ENCODE assay signal across 8 mouse cellular contexts in the genomic region with DNA sequence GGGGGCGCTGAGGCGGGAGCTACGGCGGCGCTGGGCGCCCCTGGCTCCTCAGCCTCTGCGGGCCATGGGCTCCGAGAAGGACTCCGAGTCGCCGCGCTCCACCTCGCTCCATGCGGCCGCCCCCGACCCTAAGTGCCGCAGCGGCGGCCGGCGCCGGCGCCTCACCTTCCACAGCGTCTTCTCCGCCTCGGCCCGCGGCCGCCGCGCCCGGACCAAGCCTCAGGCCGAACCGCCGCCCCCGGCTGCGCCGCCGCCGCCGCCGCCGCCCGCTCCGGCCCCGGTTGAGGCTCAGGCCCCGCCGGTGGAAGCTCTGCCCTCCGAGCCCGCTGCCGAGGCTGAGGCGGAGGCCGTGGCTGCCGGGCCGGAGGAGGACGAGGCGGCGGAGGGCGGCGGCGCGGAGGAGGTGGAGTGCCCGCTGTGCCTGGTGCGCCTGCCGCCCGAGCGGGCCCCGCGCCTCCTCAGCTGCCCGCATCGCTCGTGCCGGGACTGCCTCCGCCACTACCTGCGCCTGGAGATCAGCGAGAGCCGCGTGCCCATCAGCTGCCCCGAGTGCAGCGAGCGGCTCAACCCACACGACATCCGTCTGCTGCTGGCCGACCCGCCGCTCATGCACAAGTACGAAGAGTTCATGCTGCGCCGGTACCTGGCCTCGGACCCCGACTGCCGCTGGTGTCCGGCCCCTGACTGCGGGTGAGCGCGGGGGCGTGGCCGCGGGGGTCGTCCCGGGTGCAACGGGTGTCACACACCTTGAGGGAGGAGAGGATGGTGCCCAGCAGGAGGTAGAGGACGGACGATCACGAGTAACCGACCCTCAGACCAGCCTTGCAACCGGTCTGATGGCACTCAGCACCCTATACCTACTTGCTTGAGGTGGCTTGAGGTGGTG. TPM values are rescaled to one million over a fixed set of nuclear protein-coding genes. Genes with fewer than 3 reads are reported as not detected.
DNase-seq lines count a peak whose midpoint lies in the region; ATAC-seq lines count a peak whose summit lies in the region.

A gene (plus strand): TSS at position 65 of the 886 bp plus-strand sequence.

- 0% methylated on average over 50 of the region's 107 CpGs for WGBS in limb, embryonic 11.5 days
- WGBS in midbrain, embryonic 11.5 days = under 1% methylated on average over 85 of the region's 107 CpGs

- ATAC-seq in inflammation-experienced regulatory T-cells, adult 6 months = peak; percentile 31
- ATAC-seq in limb, embryonic 11.5 days (ENCODE audit: insufficient number of reproducible peaks, low FRiP score, low TSS enrichment, low read depth) = peak; percentile 86
- ATAC-seq in midbrain, embryonic 11.5 days (ENCODE audit: low FRiP score) = peak; percentile 64; the same call in 1 of the 2 replicates

- intact Hi-C loops in gastrocnemius, postnatal 36 days (cut with DNase I) = no loop called here

- DNase-seq in layer of hippocampus, adult 18-20 months (ENCODE audit: low spot score in 2 of 2) = peak in 1 of 2 experiments; percentile 25
- DNase-seq in layer of hippocampus, adult 9-10 months (ENCODE audit: low spot score) = no peak
- DNase-seq in embryo, embryonic 10 days (ENCODE audit: low spot score) = peak; percentile 54
- DNase-seq in gastrocnemius, postnatal 36 days = peak; percentile 15 to 41
- peak; percentile 69 for DNase-seq in limb, embryonic 11.5 days (ENCODE audit: low spot score)
- peak; percentile 95 for DNase-seq in midbrain, embryonic 11.5 days (ENCODE audit: low spot score, missing footprints)
- DNase-seq in spleen, postnatal 10 days (ENCODE audit: low spot score in 2 of 2) = peak; percentile 77 to 78

- peaks cover 10% of the 10 kb centered on the region for H3K4me1 ChIP-seq in limb, embryonic 11.5 days (ENCODE audit: control insufficient read depth, insufficient read depth, low read length)
- H3K4me1 ChIP-seq in midbrain, embryonic 11.5 days (ENCODE audit: control insufficient read depth, insufficient read depth, low read length) = peaks cover 10% of the 10 kb centered on the region

- H3K4me3 ChIP-seq in limb, embryonic 11.5 days (ENCODE audit: low read depth, low read length) = peak within 1 kb of the TSS; percentile 66
- peak within 1 kb of the TSS; percentile 88 for H3K4me3 ChIP-seq in midbrain, embryonic 11.5 days (ENCODE audit: low read depth, low read length)

- H3K27ac ChIP-seq in limb, embryonic 11.5 days (replicated peaks; ENCODE audit: low read depth, low read length) = peak within 1 kb of the TSS; percentile 73
- peak within 1 kb of the TSS; percentile 82 for H3K27ac ChIP-seq in midbrain, embryonic 11.5 days (ENCODE audit: low read depth, low read length)

- no peaks in the 10 kb centered on the region for H3K27me3 ChIP-seq in limb, embryonic 11.5 days (ENCODE audit: control insufficient read depth, insufficient read depth, low read length)
- no peaks in the 10 kb centered on the region for H3K27me3 ChIP-seq in midbrain, embryonic 11.5 days (ENCODE audit: control insufficient read depth, insufficient read depth, low read length)

- H3K36me3 ChIP-seq in limb, embryonic 11.5 days (ENCODE audit: control insufficient read depth, insufficient read depth, low read length) = no peaks in the 10 kb centered on the region
- no peaks in the 10 kb centered on the region for H3K36me3 ChIP-seq in midbrain, embryonic 11.5 days (ENCODE audit: control insufficient read depth, insufficient read depth, low read length)

- peak within 1 kb of the TSS; percentile 96 for H3K4me2 ChIP-seq in limb, embryonic 11.5 days (ENCODE audit: low read depth, severe bottlenecking)
- H3K4me2 ChIP-seq in midbrain, embryonic 11.5 days = peak within 1 kb of the TSS; percentile 100

- peak within 1 kb of the TSS; percentile 87 for H3K9ac ChIP-seq in limb, embryonic 11.5 days (ENCODE audit: low read length)
- H3K9ac ChIP-seq in midbrain, embryonic 11.5 days (ENCODE audit: low read length) = peak within 1 kb of the TSS; percentile 93

- no peaks in the 10 kb centered on the region for H3K9me3 ChIP-seq in limb, embryonic 11.5 days (ENCODE audit: control insufficient read depth, low read length)
- no peaks in the 10 kb centered on the region for H3K9me3 ChIP-seq in midbrain, embryonic 11.5 days (ENCODE audit: control insufficient read depth, low read length)

RNA-seq across cellular contexts. Expression of the gene that starts here (rescaled TPM):
- 10 to 100 TPM; 43.5 to 46.4 TPM for total RNA-seq in layer of hippocampus, adult 18-20 months (2021)
- total RNA-seq in gastrocnemius, postnatal 36 days (2021) = 10 to 100 TPM; 20.3 to 22.7 TPM
- polyA plus RNA-seq in inflammation-experienced regulatory T-cells, adult 6 months (2017; shearing (Covaris generic)) = 10 to 100 TPM; 17.5 to 20.2 (median 18.3) TPM
- polyA plus RNA-seq in limb, embryonic 11.5 days (2014; fragmentation: Nextera tagmentation; extraction: Ambion mirVana) = 9.6 and 9.8 TPM in 2 replicates
- 8.7 and 9.3 TPM in 2 replicates for polyA plus RNA-seq in midbrain, embryonic 11.5 days (2014; fragmentation: Nextera tagmentation; extraction: Ambion mirVana)

Comparison
In these comparisons a context has a peak if more than half of its experiments do, and no peak if none do; other contexts are left out.
1. ATAC-seq: peak in every context shown above with its lines; median percentile 86 in limb, embryonic 11.5 days; 64 in midbrain, embryonic 11.5 days; 31 in inflammation-experienced regulatory T-cells, adult 6 months.